Mouse (Mus musculus) thymus, adult 2 months (tissue): Measurements from ENCODE around the gene Slc6a9. TPM values are rescaled to one million over a fixed set of nuclear protein-coding genes. Genes with fewer than 3 reads are reported as not detected.
A peak's percentile ranks its signal among the peaks of the same experiment; 100 is the strongest.

ENCODE experiments used
- DNase-seq: peaks from one replicate; pipeline ENCODE4 v3.0.0; 2021
- H3K27ac ChIP-seq: fragments of 200-500 bp; 2 replicates; pipeline ENCODE4 v1.5.1; 2012; ENCODE audit warnings: low read length, control low read depth; ENCODE audit not compliant: control insufficient read depth, insufficient read depth
- H3K27me3 ChIP-seq: fragments of 200-500 bp; 2 replicates; pipeline ENCODE4 v1.6.1; 2012; ENCODE audit warnings: mild to moderate bottlenecking, low read length, moderate library complexity, mixed read lengths; ENCODE audit not compliant: control insufficient read depth, insufficient read depth
- H3K36me3 ChIP-seq: fragments of 200-500 bp; 2 replicates; pipeline ENCODE4 v1.6.1; 2012; ENCODE audit warnings: mild to moderate bottlenecking, low read length, moderate library complexity; ENCODE audit not compliant: control insufficient read depth, insufficient read depth
- H3K4me1 ChIP-seq: fragments of 200-500 bp; replicated peaks from 2 replicates; pipeline ENCODE4 v1.6.1; 2012; ENCODE audit warnings: low read length; ENCODE audit not compliant: control insufficient read depth, insufficient read depth
- H3K4me3 ChIP-seq: fragments of 200-500 bp; 2 replicates; pipeline ENCODE4 v1.5.1; 2012; ENCODE audit warnings: mild to moderate bottlenecking, low read length, control low read depth, moderate library complexity; ENCODE audit not compliant: control insufficient read depth, insufficient read depth
- CTCF ChIP-seq: fragments of 200-500 bp; IDR thresholded peaks from 2 replicates; pipeline ENCODE4 v1.5.1; 2012; ENCODE audit warnings: mild to moderate bottlenecking, control low read depth, low read length, moderate library complexity, borderline replicate concordance; ENCODE audit not compliant: control insufficient read depth, poor library complexity, insufficient read depth; ENCODE audit errors: extremely low read depth
- POLR2A ChIP-seq: fragments of 200-500 bp; IDR thresholded peaks from 2 replicates; pipeline ENCODE4 v1.6.1; 2012; ENCODE audit warnings: mild to moderate bottlenecking, low read length, control low read depth, moderate library complexity; ENCODE audit not compliant: control insufficient read depth, poor library complexity, insufficient read depth; ENCODE audit errors: extremely low read depth
- WGBS: fragments of 180-500 bp; shearing (Covaris S2); methylation state at CpG from one replicate; pipeline ENCODE4 v1.1.7; 2018; 5-methylcytosine and 5-hydroxymethylcytosine counted together
- polyA plus RNA-seq: library from polyadenylated mRNA; depleted of rRNA; stranded (reverse); fragments of >200 nt; gene quantifications from 2 replicates; pipeline ENCODE4 v1.2.3, GENCODE M21; 2012

The Slc6a9 gene
- polyA plus RNA-seq, 1 experiment = 8.2 TPM

DNA sequence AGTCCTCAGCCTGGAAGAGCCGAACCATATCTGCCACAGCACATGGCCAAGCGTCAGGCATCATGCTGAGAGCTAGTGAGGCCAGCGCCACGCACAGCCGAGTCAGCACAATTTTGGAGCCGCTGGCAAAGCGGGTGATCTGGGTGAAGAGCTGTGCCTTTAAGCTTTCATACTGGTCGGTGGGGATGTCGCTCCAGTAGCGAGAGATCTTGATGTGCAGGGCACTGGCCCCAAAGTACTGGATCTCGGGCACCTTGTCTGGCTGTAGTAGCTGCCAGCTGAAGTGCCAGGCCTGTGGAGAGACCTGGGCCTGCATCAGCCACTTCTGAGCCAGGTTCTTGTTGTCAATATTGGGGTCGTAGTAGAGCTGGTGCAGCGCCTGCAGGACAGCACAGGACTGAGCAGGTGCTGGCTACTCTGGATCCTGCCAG is 77.8 kb downstream of the Slc6a9 start:
- Histone ChIP-seq H3K36me3 (no peaks in the 10 kb centered on the region; the same call in 1 of the 2 replicates), H3K4me3 (no peak overlapping the region), H3K4me1 (peaks cover 15% of the 10 kb centered on the region), H3K27me3 (no peaks in the 10 kb centered on the region), H3K27ac (no peak overlapping the region)
- no peak for DNase-seq
- WGBS = 96% methylated on average over 13 of the region's 13 CpGs
- TF ChIP-seq POLR2A = no peak
- no peak for TF ChIP-seq CTCF

DNA sequence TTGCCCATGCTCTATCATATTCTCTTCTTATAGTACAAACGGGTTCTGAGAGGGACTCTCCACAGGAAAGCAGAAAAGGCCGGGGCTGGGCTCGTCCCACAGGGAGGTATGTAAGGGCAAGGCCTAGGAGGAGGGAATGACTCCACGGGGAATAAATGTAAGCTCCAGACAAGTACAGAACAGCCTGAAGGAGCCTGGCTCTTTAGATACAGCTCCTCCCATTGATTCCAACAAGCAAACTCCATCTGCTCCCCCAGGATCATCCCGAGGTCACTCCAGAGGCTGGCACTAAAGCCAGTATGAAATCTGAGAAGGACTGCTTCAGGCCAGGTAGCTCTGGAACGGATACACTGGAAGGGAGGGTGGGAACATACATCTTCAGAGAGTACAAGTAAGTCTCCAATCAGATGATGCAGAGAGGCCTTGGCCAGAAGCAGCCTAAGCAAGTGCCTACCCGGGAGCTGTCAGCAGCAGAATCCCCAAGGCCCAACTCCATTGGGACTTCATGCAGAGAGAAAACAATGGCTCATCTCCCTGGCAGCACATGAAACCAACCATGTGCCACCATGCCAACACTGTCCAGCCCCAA is 78.5 kb downstream of the Slc6a9 start:
- peaks cover 15% of the 10 kb centered on the region for H3K4me1 ChIP-seq

DNA sequence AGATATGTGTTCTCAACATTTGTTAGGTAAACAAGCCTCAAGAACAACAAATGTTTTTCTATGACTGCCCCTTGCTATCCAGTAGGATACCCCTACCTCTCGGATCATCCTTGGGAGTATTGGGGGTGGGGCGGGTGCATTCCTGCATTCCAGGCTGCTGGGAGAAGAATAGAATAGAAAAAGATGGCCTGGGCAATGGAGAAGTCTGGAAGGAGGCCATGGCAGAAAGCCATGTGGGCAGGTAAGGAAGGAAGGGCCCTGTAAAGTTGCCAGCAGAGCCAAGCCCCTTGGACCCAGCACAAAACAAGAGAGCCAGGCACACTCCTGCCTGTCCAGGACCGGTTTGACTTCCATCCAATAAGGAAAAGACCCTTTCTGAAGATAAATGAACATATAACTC is 79.1 kb downstream of the Slc6a9 start:
- TF ChIP-seq CTCF (no peak), POLR2A (no peak)
- H3K27me3 ChIP-seq = no peaks in the 10 kb centered on the region
- WGBS = 89% methylated on average over 3 of the region's 3 CpGs
- no peak for DNase-seq
- H3K4me3 ChIP-seq = no peak overlapping the region
- H3K36me3 ChIP-seq = no peaks in the 10 kb centered on the region
- peaks cover 15% of the 10 kb centered on the region for H3K4me1 ChIP-seq
- H3K27ac ChIP-seq = no peak overlapping the region

More for the DNA sequence above, 78.5 kb downstream of the Slc6a9 start:
- DNase-seq = no peak
- H3K27me3 ChIP-seq = no peaks in the 10 kb centered on the region
- H3K36me3 ChIP-seq = no peaks in the 10 kb centered on the region
- no peak overlapping the region for H3K27ac ChIP-seq
- TF ChIP-seq POLR2A (no peak), CTCF (no peak)
- WGBS = 90% methylated on average over 7 of the region's 7 CpGs
- no peak overlapping the region for H3K4me3 ChIP-seq

GRCm38 (mm10) chr4:117914031-117914430 is 79.7 kb downstream of the Slc6a9 start:
- WGBS = 26% methylated on average over 8 of the region's 8 CpGs
- Histone ChIP-seq H3K4me3 (peak overlapping the region; percentile 73), H3K27me3 (no peaks in the 10 kb centered on the region), H3K4me1 (peaks cover 15% of the 10 kb centered on the region), H3K27ac (no peak overlapping the region), H3K36me3 (no peaks in the 10 kb centered on the region)
- DNase-seq = no peak
- TF ChIP-seq CTCF (no peak), POLR2A (no peak)

- under 1% methylated on average over 61 of the region's 61 CpGs for WGBS
- peaks cover 15% of the 10 kb centered on the region for H3K4me1 ChIP-seq
- no peaks in the 10 kb centered on the region for H3K36me3 ChIP-seq
- H3K4me3 ChIP-seq = peak within 1 kb of the TSS; percentile 73
- no peak for TF ChIP-seq CTCF
- peak; percentile 54 for TF ChIP-seq POLR2A
- H3K27ac ChIP-seq = 0 out of 2 replicates have a peak within 1 kb of the TSS, but pooled peaks have one; percentile 2
- DNase-seq = peak; percentile 97
- H3K27me3 ChIP-seq = no peaks in the 10 kb centered on the region
Measured at GRCm38 (mm10) chr4:117914591-117915442, 80.5 kb downstream of the Slc6a9 start, which contains the start of gene Ipo13. TSS of gene Ipo13 (minus strand) at chr4:117914999.

- DNase-seq = peak; percentile 29
- peak overlapping the region; percentile 73 for H3K4me3 ChIP-seq
- WGBS = under 1% methylated on average over 19 of the region's 19 CpGs
- no peaks in the 10 kb centered on the region for H3K36me3 ChIP-seq
- TF ChIP-seq CTCF (no peak), POLR2A (no peak)
- peaks cover 15% of the 10 kb centered on the region for H3K4me1 ChIP-seq
- H3K27ac ChIP-seq = 0 out of 2 replicates have a peak overlapping the region, but pooled peaks have one; percentile 2
- no peaks in the 10 kb centered on the region for H3K27me3 ChIP-seq
Measured at GRCm38 (mm10) chr4:117915489-117916105, 81.3 kb downstream of the Slc6a9 start.
